ENCODE assay signal across 8 mouse cellular contexts in genomic region chr12:77240372-77240771, GRCm38 (mm10). TPM values are rescaled to one million over a fixed set of nuclear protein-coding genes. Genes with fewer than 3 reads are reported as not detected.
DNase-seq lines count a peak whose midpoint lies in the region; ATAC-seq and TF ChIP-seq lines count a peak whose summit lies in the region.

No protein-coding gene starts in this region.

- peaks cover 37% of the 10 kb centered on the region for H3K4me1 ChIP-seq in erythroblast, embryonic 14.5 days (ENCODE audit: control insufficient read depth)
- H3K4me1 ChIP-seq in spleen, adult 2 months (ENCODE audit: control insufficient read depth, insufficient read depth, insufficient read length), result peaks cover 3% of the 10 kb centered on the region; the same call in 1 of the 2 replicates
- no peaks in the 10 kb centered on the region for H3K4me1 ChIP-seq in intestine, postnatal 0 days (replicated peaks; ENCODE audit: control insufficient read depth, insufficient read depth, low read length)
- peaks cover 4% of the 10 kb centered on the region; the same call in 1 of the 2 replicates for H3K4me1 ChIP-seq in stomach, embryonic 16.5 days (ENCODE audit: control insufficient read depth, insufficient read depth, low read length)

- TF ChIP-seq CTCF in spleen, adult 2 months (IDR thresholded peaks at IDR 0.05; ENCODE audit: extremely low read depth, insufficient read depth, insufficient read length, insufficient replicate concordance), result no peak
- TF ChIP-seq CTCF in intestine, postnatal 0 days (IDR thresholded peaks at IDR 0.05; ENCODE audit: low read depth), result no peak

- no peak for TF ChIP-seq POLR2A in spleen, adult 2 months (IDR thresholded peaks at IDR 0.05; ENCODE audit: low read depth, low read length)

- peaks cover 5% of the 10 kb centered on the region; the same call in 1 of the 2 replicates for H3K27me3 ChIP-seq in erythroblast, embryonic 14.5 days (ENCODE audit: control insufficient read depth)
- no peaks in the 10 kb centered on the region for H3K27me3 ChIP-seq in spleen, adult 2 months (ENCODE audit: control insufficient read depth, insufficient read depth, low read length)
- H3K27me3 ChIP-seq in intestine, postnatal 0 days (replicated peaks; ENCODE audit: control insufficient read depth, insufficient read depth, low read length), result peaks cover 39% of the 10 kb centered on the region
- H3K27me3 ChIP-seq in stomach, embryonic 16.5 days (ENCODE audit: control insufficient read depth, insufficient read depth, low read length), result no peaks in the 10 kb centered on the region

- 11% methylated on average over 6 of the region's 6 CpGs for WGBS in spleen, adult 2 months
- 50% methylated on average over 6 of the region's 6 CpGs for whole genome bisulfite sequencing in intestine, postnatal 0 days
- 43% methylated on average over 6 of the region's 6 CpGs for WGBS in stomach, embryonic 16.5 days

- H3K27ac ChIP-seq in spleen, adult 2 months (ENCODE audit: insufficient read depth, low read length), result no peak overlapping the region
- no peak overlapping the region for H3K27ac ChIP-seq in intestine, postnatal 0 days (ENCODE audit: low read depth, low read length)
- H3K27ac ChIP-seq in stomach, embryonic 16.5 days (ENCODE audit: low read length), result no peak overlapping the region

- intact Hi-C loops in left cerebral cortex, postnatal 36 days (cut with DNase I), result loop anchor here (10.0 kb wide), 1 partner anchor 544 kb away; no protein-coding TSS in a partner anchor

- H3K36me3 ChIP-seq in erythroblast, embryonic 14.5 days (ENCODE audit: control insufficient read depth), result no peaks in the 10 kb centered on the region
- no peaks in the 10 kb centered on the region for H3K36me3 ChIP-seq in spleen, adult 2 months (ENCODE audit: control insufficient read depth, insufficient read depth, low read length)
- no peaks in the 10 kb centered on the region for H3K36me3 ChIP-seq in intestine, postnatal 0 days (ENCODE audit: control insufficient read depth, insufficient read depth)
- H3K36me3 ChIP-seq in stomach, embryonic 16.5 days (ENCODE audit: control insufficient read depth, insufficient read depth, low read length), result no peaks in the 10 kb centered on the region

- ATAC-seq in erythroblast, adult 5-6 weeks (replicated peaks; ENCODE audit: low FRiP score, poor library complexity, severe bottlenecking), result no peak
- ATAC-seq in intestine, postnatal 0 days, result no peak
- ATAC-seq in stomach, embryonic 16.5 days (ENCODE audit: insufficient read depth, low FRiP score), result no peak

- H3K4me2 ChIP-seq in intestine, postnatal 0 days (replicated peaks; ENCODE audit: low read depth), result 0 out of 2 replicates have a peak overlapping the region, but pooled peaks have one; percentile 21
- H3K4me2 ChIP-seq in stomach, embryonic 16.5 days (ENCODE audit: low read depth, low read length), result peak overlapping the region; percentile 47

- peak overlapping the region; percentile 94 for H3K4me3 ChIP-seq in erythroblast, embryonic 14.5 days (replicated peaks)
- H3K4me3 ChIP-seq in spleen, adult 2 months (ENCODE audit: extremely low read depth, insufficient read depth, insufficient read length), result peak overlapping the region; percentile 8; the same call in 1 of the 2 replicates
- H3K4me3 ChIP-seq in intestine, postnatal 0 days (ENCODE audit: low read depth, low read length), result no peak overlapping the region
- H3K4me3 ChIP-seq in stomach, embryonic 16.5 days (replicated peaks; ENCODE audit: low read length), result peak overlapping the region; percentile 33

- no peak overlapping the region for H3K9ac ChIP-seq in intestine, postnatal 0 days (ENCODE audit: low read depth, low read length)
- no peak overlapping the region for H3K9ac ChIP-seq in stomach, embryonic 16.5 days (ENCODE audit: low read length)

- no peak for DNase-seq in spleen, adult 2 months (ENCODE audit: low read depth in 1 of 2, low spot score in 2 of 2)
- DNase-seq in spleen, adult 12 weeks (ENCODE audit: low spot score), result no peak
- no peak for DNase-seq in layer of hippocampus, adult 9-10 months (ENCODE audit: low spot score)
- DNase-seq in left cerebral cortex, postnatal 36 days (ENCODE audit: low spot score in 2 of 2), result no peak

- H3K9me3 ChIP-seq in erythroblast, embryonic 14.5 days (ENCODE audit: control insufficient read depth, low read length), result no peaks in the 10 kb centered on the region
- no peaks in the 10 kb centered on the region for H3K9me3 ChIP-seq in intestine, postnatal 0 days (ENCODE audit: control insufficient read depth)
- no peaks in the 10 kb centered on the region for H3K9me3 ChIP-seq in stomach, embryonic 16.5 days (replicated peaks; ENCODE audit: control insufficient read depth, low read length)

RNA-seq across cellular contexts. Expression of gene Fut8, which starts 2.4 kb away (rescaled TPM):
- polyA plus RNA-seq in erythroblast, embryonic 14.5 days (2012), result 0.09 and 0.22 TPM in 2 replicates
- total RNA-seq in erythroblast, adult 5-6 weeks (2015; ENCODE audit: low replicate concordance), result 18.4 and 28.0 TPM in 2 replicates
- 19.0 and 24.4 TPM in 2 replicates for total RNA-seq in erythroblast, adult 5-6 weeks (2017; ENCODE audit: low replicate concordance)
- 4.0 and 4.2 TPM in 2 replicates for polyA plus RNA-seq in spleen, adult 2 months (2012; rRNA removed)
- 9.1 and 10.1 TPM in 2 replicates for polyA plus RNA-seq in intestine, postnatal 0 days (2015; fragmentation: Nextera tagmentation; extraction: Ambion mirVana)
- polyA plus RNA-seq in stomach, embryonic 16.5 days (2015; fragmentation: Nextera tagmentation; extraction: Ambion mirVana), result 26.6 and 27.8 TPM in 2 replicates
- total RNA-seq in left cerebral cortex, postnatal 36 days (2021), result 10 to 100 TPM; 60.3 to 61.6 TPM
